Mouse (Mus musculus): ENCODE data around the gene Cryzl1. TPM values are rescaled to one million over a fixed set of nuclear protein-coding genes. Genes with fewer than 3 reads are reported as not detected.
A peak's percentile ranks its signal among the peaks of the same experiment; 100 is the strongest.

The Cryzl1 gene
- polyA plus RNA-seq, 1 experiment: 11.8 TPM

GRCm38 (mm10) chr16:91704603-91705340 lies 24.0 kb downstream of the Cryzl1 start:
- H3K27me3 ChIP-seq (ENCODE audit: control insufficient read depth, insufficient read depth, low read length): no peaks in the 10 kb centered on the region
- no peak overlapping the region for H3K4me3 ChIP-seq (ENCODE audit: low read depth, low read length)
- H3K27ac ChIP-seq (ENCODE audit: insufficient read depth, low read depth, low read length): no peak overlapping the region
- H3K4me1 ChIP-seq (ENCODE audit: control insufficient read depth, insufficient read depth, insufficient read length, low read length): peaks cover 13% of the 10 kb centered on the region; the same call in 1 of the 2 replicates
- WGBS: 91% methylated on average over 14 of the region's 14 CpGs
- TF ChIP-seq POLR2A (IDR thresholded peaks at IDR 0.05; ENCODE audit: low read depth, low read length) (no peak), CTCF (IDR thresholded peaks at IDR 0.05; ENCODE audit: extremely low read depth, insufficient read length, insufficient replicate concordance, low read depth, low read length) (no peak)
- H3K36me3 ChIP-seq (ENCODE audit: control insufficient read depth, insufficient read depth, low read length): peaks cover 18% of the 10 kb centered on the region

GRCm38 (mm10) chr16:91702771-91703188 lies 26.0 kb downstream of the Cryzl1 start:
- no peak for TF ChIP-seq CTCF (IDR thresholded peaks at IDR 0.05; ENCODE audit: extremely low read depth, insufficient read length, insufficient replicate concordance, low read depth, low read length)
- no peak for TF ChIP-seq POLR2A (IDR thresholded peaks at IDR 0.05; ENCODE audit: low read depth, low read length)
- WGBS: 31% methylated on average over 3 of the region's 3 CpGs
- H3K4me1 ChIP-seq (ENCODE audit: control insufficient read depth, insufficient read depth, insufficient read length, low read length): peaks cover 13% of the 10 kb centered on the region; the same call in 1 of the 2 replicates
- no peaks in the 10 kb centered on the region for H3K27me3 ChIP-seq (ENCODE audit: control insufficient read depth, insufficient read depth, low read length)
- peaks cover 25% of the 10 kb centered on the region for H3K36me3 ChIP-seq (ENCODE audit: control insufficient read depth, insufficient read depth, low read length)
- peak overlapping the region; percentile 87 for H3K27ac ChIP-seq (ENCODE audit: insufficient read depth, low read depth, low read length)
- H3K4me3 ChIP-seq (ENCODE audit: low read depth, low read length): no peak overlapping the region

GRCm38 (mm10) chr16:91701908-91702307 lies 26.9 kb downstream of the Cryzl1 start:
- WGBS: 21% methylated on average over 13 of the region's 13 CpGs

GRCm38 (mm10) chr16:91698995-91699394 lies 29.8 kb downstream of the Cryzl1 start:
- H3K4me1 ChIP-seq (ENCODE audit: control insufficient read depth, insufficient read depth, insufficient read length, low read length): peaks cover 13% of the 10 kb centered on the region; the same call in 1 of the 2 replicates
- H3K27ac ChIP-seq (ENCODE audit: insufficient read depth, low read depth, low read length): no peak overlapping the region
- peaks cover 21% of the 10 kb centered on the region for H3K36me3 ChIP-seq (ENCODE audit: control insufficient read depth, insufficient read depth, low read length)
- WGBS: 90% methylated on average over 1 of the region's 1 CpGs
- H3K27me3 ChIP-seq (ENCODE audit: control insufficient read depth, insufficient read depth, low read length): no peaks in the 10 kb centered on the region
- no peak overlapping the region for H3K4me3 ChIP-seq (ENCODE audit: low read depth, low read length)
- TF ChIP-seq POLR2A (IDR thresholded peaks at IDR 0.05; ENCODE audit: low read depth, low read length) (no peak), CTCF (IDR thresholded peaks at IDR 0.05; ENCODE audit: extremely low read depth, insufficient read length, insufficient replicate concordance, low read depth, low read length) (no peak)

More at GRCm38 (mm10) chr16:91701908-91702307, 26.9 kb downstream of the Cryzl1 start:
- H3K27me3 ChIP-seq (ENCODE audit: control insufficient read depth, insufficient read depth, low read length): no peaks in the 10 kb centered on the region
- peaks cover 13% of the 10 kb centered on the region; the same call in 1 of the 2 replicates for H3K4me1 ChIP-seq (ENCODE audit: control insufficient read depth, insufficient read depth, insufficient read length, low read length)
- peak overlapping the region; percentile 2; the same call in 1 of the 2 replicates for H3K4me3 ChIP-seq (ENCODE audit: low read depth, low read length)
- TF ChIP-seq POLR2A (IDR thresholded peaks at IDR 0.05; ENCODE audit: low read depth, low read length) (no peak), CTCF (IDR thresholded peaks at IDR 0.05; ENCODE audit: extremely low read depth, insufficient read length, insufficient replicate concordance, low read depth, low read length) (no peak)
- H3K27ac ChIP-seq (ENCODE audit: insufficient read depth, low read depth, low read length): peak overlapping the region; percentile 87
- H3K36me3 ChIP-seq (ENCODE audit: control insufficient read depth, insufficient read depth, low read length): peaks cover 31% of the 10 kb centered on the region

GRCm38 (mm10) chr16:91695108-91695755 lies 33.5 kb downstream of the Cryzl1 start:
- WGBS: 63% methylated on average over 8 of the region's 8 CpGs
- Histone ChIP-seq H3K4me1 (ENCODE audit: control insufficient read depth, insufficient read depth, insufficient read length, low read length) (no peaks in the 10 kb centered on the region), H3K27me3 (ENCODE audit: control insufficient read depth, insufficient read depth, low read length) (no peaks in the 10 kb centered on the region), H3K27ac (ENCODE audit: insufficient read depth, low read depth, low read length) (no peak overlapping the region), H3K4me3 (ENCODE audit: low read depth, low read length) (no peak overlapping the region), H3K36me3 (ENCODE audit: control insufficient read depth, insufficient read depth, low read length) (peaks cover 23% of the 10 kb centered on the region)
- TF ChIP-seq CTCF (IDR thresholded peaks at IDR 0.05; ENCODE audit: extremely low read depth, insufficient read length, insufficient replicate concordance, low read depth, low read length) (no peak), POLR2A (IDR thresholded peaks at IDR 0.05; ENCODE audit: low read depth, low read length) (no peak)

GRCm38 (mm10) chr16:91694455-91695084 lies 34.2 kb downstream of the Cryzl1 start:
- peaks cover 22% of the 10 kb centered on the region for H3K36me3 ChIP-seq (ENCODE audit: control insufficient read depth, insufficient read depth, low read length)
- no peaks in the 10 kb centered on the region for H3K27me3 ChIP-seq (ENCODE audit: control insufficient read depth, insufficient read depth, low read length)
- H3K27ac ChIP-seq (ENCODE audit: insufficient read depth, low read depth, low read length): no peak overlapping the region
- WGBS: 40% methylated on average over 14 of the region's 14 CpGs
- no peaks in the 10 kb centered on the region for H3K4me1 ChIP-seq (ENCODE audit: control insufficient read depth, insufficient read depth, insufficient read length, low read length)
- H3K4me3 ChIP-seq (ENCODE audit: low read depth, low read length): no peak overlapping the region
- TF ChIP-seq CTCF (IDR thresholded peaks at IDR 0.05; ENCODE audit: extremely low read depth, insufficient read length, insufficient replicate concordance, low read depth, low read length) (peak; percentile 92; the same call in 1 of the 2 replicates), POLR2A (IDR thresholded peaks at IDR 0.05; ENCODE audit: low read depth, low read length) (no peak)

Measured in small intestine, adult 2 months (tissue).